ENCODE assay signal across 11 mouse cellular contexts in the genomic region with DNA sequence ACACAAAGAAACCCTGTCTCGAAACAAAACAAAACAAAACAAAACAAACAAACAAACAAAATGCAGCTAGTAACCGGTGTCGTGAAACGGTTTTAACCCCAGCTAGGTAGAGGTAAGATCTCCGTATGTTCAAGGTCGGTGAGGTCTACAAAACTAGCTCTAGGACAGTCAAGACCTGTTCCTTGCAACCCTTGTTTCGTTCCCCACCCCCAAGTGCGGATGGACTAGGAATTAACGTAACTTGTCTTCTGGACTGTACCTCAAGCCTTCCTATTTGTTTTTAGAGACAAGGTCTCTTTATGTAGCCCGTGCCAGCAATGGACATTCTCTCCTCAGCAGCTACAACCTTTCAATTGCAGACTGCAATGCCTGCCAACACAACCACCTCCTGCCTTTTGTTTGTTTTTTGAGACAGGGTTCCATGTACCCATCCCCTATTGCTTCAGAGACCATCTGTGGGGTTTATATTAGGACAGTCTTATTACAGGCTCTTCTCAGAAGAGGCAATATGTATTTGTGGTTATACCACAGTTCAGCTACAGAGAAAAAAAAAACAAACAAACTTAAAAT. TPM values are rescaled to one million over a fixed set of nuclear protein-coding genes. Genes with fewer than 3 reads are reported as not detected.
DNase-seq lines count a peak whose midpoint lies in the region; ATAC-seq and TF ChIP-seq lines count a peak whose summit lies in the region.
"Had no signal": no experiment of that assay in that cellular context is flagged by ENCODE, and none has a peak within 500 bp of the region (broad histone marks: within the 10 kb centered on the region; RNA-seq: fewer than 3 reads in every experiment).

No protein-coding gene starts in this region.

- H3K27ac ChIP-seq in liver, adult 2 months (replicated peaks; ENCODE audit: insufficient read depth, low read depth, low read length) = peak overlapping the region; percentile 92
- H3K27ac ChIP-seq in heart, postnatal 0 days (ENCODE audit: low read depth) = peak overlapping the region; percentile 96
- H3K27ac ChIP-seq: neural tube, embryonic 12.5 days had no signal

- peak overlapping the region; percentile 73; the same call in 1 of the 2 replicates for H3K9ac ChIP-seq in liver, adult 2 months (ENCODE audit: low read depth, low read length)
- H3K9ac ChIP-seq in heart, postnatal 0 days (replicated peaks; ENCODE audit: low read depth, low read length) = no peak overlapping the region

- no peaks in the 10 kb centered on the region for H3K79me2 ChIP-seq in liver, adult 2 months (ENCODE audit: control insufficient read depth, insufficient read depth, low read length)
- no peaks in the 10 kb centered on the region for H3K79me2 ChIP-seq in myocyte (ENCODE audit: control insufficient read depth, insufficient read depth)

- no peaks in the 10 kb centered on the region for H3K9me3 ChIP-seq in heart, postnatal 0 days (replicated peaks; ENCODE audit: control insufficient read depth, low read length)
- H3K9me3 ChIP-seq: neural tube, embryonic 12.5 days had no signal

- peak; percentile 23 for DNase-seq in cerebellum, adult 9-11 months
- no peak for DNase-seq in cerebellum, adult 9-10 months
- peak; percentile 85 for DNase-seq in liver, adult 2 months (ENCODE audit: extremely low read depth, low read depth, low spot score)
- no peak for DNase-seq in liver
- no peak for DNase-seq in heart, postnatal 0 days (ENCODE audit: low spot score)
- no peak for DNase-seq in yolk sac, embryonic 10.5 days (ENCODE audit: low spot score)
- DNase-seq: gastrocnemius, postnatal 10 days had no signal

- 0 out of 2 replicates have a peak overlapping the region, but pooled peaks have one; percentile 11 for H3K4me3 ChIP-seq in liver, adult 2 months (ENCODE audit: insufficient read depth, low read depth, low read length)
- H3K4me3 ChIP-seq in heart, postnatal 0 days (ENCODE audit: low read depth, low read length) = no peak overlapping the region
- H3K4me3 ChIP-seq in myocyte = peak overlapping the region; percentile 44

- no peak overlapping the region for H3ac ChIP-seq in myocyte (ENCODE audit: control insufficient read depth, insufficient read length)

- peak overlapping the region; percentile 68; the same call in 1 of the 2 replicates for H3K4me2 ChIP-seq in heart, postnatal 0 days (ENCODE audit: low read depth, low read length)
- peak overlapping the region; percentile 89 for H3K4me2 ChIP-seq in myocyte (ENCODE audit: low read depth)

- WGBS in liver, adult 2 months = 32% methylated on average over 10 of the region's 10 CpGs
- 84% methylated on average over 10 of the region's 10 CpGs for WGBS in heart, postnatal 0 days

- no peaks in the 10 kb centered on the region for H3K27me3 ChIP-seq in liver, adult 2 months (ENCODE audit: control insufficient read depth, insufficient read depth, low read length)
- H3K27me3 ChIP-seq in heart, postnatal 0 days (ENCODE audit: control insufficient read depth, insufficient read depth, low read length) = no peaks in the 10 kb centered on the region
- H3K27me3 ChIP-seq in myocyte (ENCODE audit: control insufficient read depth, insufficient read depth, insufficient read length) = no peaks in the 10 kb centered on the region
- H3K27me3 ChIP-seq: neural tube, embryonic 12.5 days had no signal

- peaks cover 17% of the 10 kb centered on the region for H3K4me1 ChIP-seq in liver, adult 2 months (ENCODE audit: control insufficient read depth, insufficient read depth, low read length)
- H3K4me1 ChIP-seq in heart, postnatal 0 days (ENCODE audit: control insufficient read depth, insufficient read depth) = peaks cover 4% of the 10 kb centered on the region

- TF ChIP-seq EP300 in heart, postnatal 0 days (IDR thresholded peaks at IDR 0.05; ENCODE audit: low read depth) = no peak

- TF ChIP-seq POLR2A in liver, adult 2 months (IDR thresholded peaks at IDR 0.05; ENCODE audit: extremely low read depth, insufficient read depth, low read length) = no peak
- TF ChIP-seq POLR2A in myocyte (IDR thresholded peaks at IDR 0.05; ENCODE audit: insufficient read length, low read depth) = no peak

- TF ChIP-seq CTCF in liver, adult 2 months (IDR thresholded peaks at IDR 0.05; ENCODE audit: low read depth, low read length) = no peak
- TF ChIP-seq CTCF in heart, postnatal 0 days (IDR thresholded peaks at IDR 0.05; ENCODE audit: low read depth) = no peak

- no peaks in the 10 kb centered on the region for H3K36me3 ChIP-seq in liver, adult 2 months (ENCODE audit: control insufficient read depth, insufficient read depth, low read length)
- no peaks in the 10 kb centered on the region for H3K36me3 ChIP-seq in heart, postnatal 0 days (replicated peaks; ENCODE audit: control insufficient read depth, insufficient read depth, low read length)
- H3K36me3 ChIP-seq in myocyte (ENCODE audit: control insufficient read depth, insufficient read depth) = no peaks in the 10 kb centered on the region
- H3K36me3 ChIP-seq: neural tube, embryonic 12.5 days had no signal

- ATAC-seq in heart, postnatal 0 days (ENCODE audit: insufficient read depth, low read depth) = no peak
- ATAC-seq in CD4-positive, CD25-positive, alpha-beta regulatory T cell, adult 4 months = no peak

TF ChIP-seq in myocyte, 11 proteins besides CTCF, POLR2A, EP300 and RAD21:
- TF ChIP-seq MYOD1 (IDR thresholded peaks at IDR 0.05; ENCODE audit: control insufficient read depth in 1 of 3, insufficient read length in 2 of 3, low read depth in 2 of 3) (no peak), POLR2AphosphoS2 (IDR thresholded peaks at IDR 0.05; ENCODE audit: insufficient read length, low read depth) (no peak), REST (IDR thresholded peaks at IDR 0.05; ENCODE audit: insufficient read depth, insufficient read length) (no peak), MAX (IDR thresholded peaks at IDR 0.05; ENCODE audit: low read depth) (no peak), TCF3 (IDR thresholded peaks at IDR 0.05; ENCODE audit: insufficient read length, low read depth) (no peak), USF1 (IDR thresholded peaks at IDR 0.05; ENCODE audit: low read depth) (no peak), CEBPB (IDR thresholded peaks at IDR 0.05; ENCODE audit: insufficient read depth, poor library complexity, severe bottlenecking) (0 out of 2 replicates have a peak, but pooled peaks have one; percentile 26), MYOG (IDR thresholded peaks at IDR 0.05; ENCODE audit: control insufficient read depth in 1 of 3, insufficient read depth in 1 of 3, insufficient read length in 2 of 3, low read depth in 2 of 3) (no peak)

RNA-seq across cellular contexts. Expression of gene Sp1, which starts 5.4 kb away (rescaled TPM):
- total RNA-seq in liver, adult 2 months (2014; rRNA removed) = 16.7 and 18.2 TPM in 2 replicates
- polyA plus RNA-seq in liver, adult 2 months (2012; rRNA removed) = 7.3 and 7.6 TPM in 2 replicates
- total RNA-seq in heart, postnatal 0 days (2014; rRNA removed; ENCODE audit: low replicate concordance) = 32.1 and 32.6 TPM in 2 replicates
- 3.0 and 3.1 TPM in 2 replicates for polyA plus RNA-seq in heart, postnatal 0 days (2015; fragmentation: Nextera tagmentation; extraction: Ambion mirVana)
- polyA plus RNA-seq in myocyte (2012; fragmentation: generic; extraction: Trizol) = 11.7 TPM
- polyA plus RNA-seq in CD4-positive, CD25-positive, alpha-beta regulatory T cell, adult 4 months (2017; shearing (Covaris generic)) = 10 to 100 TPM; 19.0 to 22.2 TPM

RNA-seq across cellular contexts. Expression of gene Sp7, which starts 33.6 kb away (rescaled TPM):
- total RNA-seq in liver, adult 2 months (2014; rRNA removed) = not detected in 2 replicates
- not detected in 2 replicates for polyA plus RNA-seq in liver, adult 2 months (2012; rRNA removed)
- total RNA-seq in heart, postnatal 0 days (2014; rRNA removed; ENCODE audit: low replicate concordance) = not detected in 2 replicates
- not detected in 2 replicates for polyA plus RNA-seq in heart, postnatal 0 days (2015; fragmentation: Nextera tagmentation; extraction: Ambion mirVana)
- polyA plus RNA-seq in myocyte (2012; fragmentation: generic; extraction: Trizol) = 0.24 TPM
- polyA plus RNA-seq in CD4-positive, CD25-positive, alpha-beta regulatory T cell, adult 4 months (2017; shearing (Covaris generic)) = not detected
- total RNA-seq: common myeloid progenitor, adult 5-6 weeks had no signal

RNA-seq across cellular contexts. Expression of gene Amhr2, which starts 44.6 kb away (rescaled TPM):
- 0.07 and 0.09 TPM in 2 replicates for total RNA-seq in liver, adult 2 months (2014; rRNA removed)
- 0.40 and 0.49 TPM in 2 replicates for polyA plus RNA-seq in liver, adult 2 months (2012; rRNA removed)
- total RNA-seq in heart, postnatal 0 days (2014; rRNA removed; ENCODE audit: low replicate concordance) = 0.19 and 0.81 TPM in 2 replicates
- polyA plus RNA-seq in heart, postnatal 0 days (2015; fragmentation: Nextera tagmentation; extraction: Ambion mirVana) = 0.75 and 1.9 TPM in 2 replicates
- 0.32 TPM for polyA plus RNA-seq in myocyte (2012; fragmentation: generic; extraction: Trizol)
- under 1 TPM; 0.63 to 0.71 TPM for polyA plus RNA-seq in CD4-positive, CD25-positive, alpha-beta regulatory T cell, adult 4 months (2017; shearing (Covaris generic))
- total RNA-seq: common myeloid progenitor, adult 5-6 weeks had no signal

RNA-seq across cellular contexts. Expression of gene Aaas, which starts 50.0 kb away (rescaled TPM):
- total RNA-seq in liver, adult 2 months (2014; rRNA removed) = 4.0 and 8.3 TPM in 2 replicates
- polyA plus RNA-seq in liver, adult 2 months (2012; rRNA removed) = 18.9 and 24.0 TPM in 2 replicates
- total RNA-seq in heart, postnatal 0 days (2014; rRNA removed; ENCODE audit: low replicate concordance) = 25.9 and 59.6 TPM in 2 replicates
- 18.8 and 20.4 TPM in 2 replicates for polyA plus RNA-seq in heart, postnatal 0 days (2015; fragmentation: Nextera tagmentation; extraction: Ambion mirVana)
- polyA plus RNA-seq in myocyte (2012; fragmentation: generic; extraction: Trizol) = 57.5 TPM
- polyA plus RNA-seq in CD4-positive, CD25-positive, alpha-beta regulatory T cell, adult 4 months (2017; shearing (Covaris generic)) = 10 to 100 TPM; 41.7 to 63.7 TPM

RNA-seq across cellular contexts. Expression of gene Prr13, which starts 58.3 kb away (rescaled TPM):
- total RNA-seq in liver, adult 2 months (2014; rRNA removed) = 7.3 and 11.1 TPM in 2 replicates
- polyA plus RNA-seq in liver, adult 2 months (2012; rRNA removed) = 93.4 and 98.3 TPM in 2 replicates
- 16.8 and 25.7 TPM in 2 replicates for total RNA-seq in heart, postnatal 0 days (2014; rRNA removed; ENCODE audit: low replicate concordance)
- polyA plus RNA-seq in heart, postnatal 0 days (2015; fragmentation: Nextera tagmentation; extraction: Ambion mirVana) = 71.4 and 73.4 TPM in 2 replicates
- 92.9 TPM for polyA plus RNA-seq in myocyte (2012; fragmentation: generic; extraction: Trizol)
- 1,000 to 10,000 TPM; 1,029 to 1,286 TPM for polyA plus RNA-seq in CD4-positive, CD25-positive, alpha-beta regulatory T cell, adult 4 months (2017; shearing (Covaris generic))

Comparison
In these comparisons a context has a peak if more than half of its experiments do, and no peak if none do; other contexts are left out.
1. DNase-seq: peak in cerebellum, adult 9-11 months (single experiment) and liver, adult 2 months (single experiment); none in cerebellum, adult 9-10 months (single experiment), liver (single experiment), heart, postnatal 0 days (single experiment) and yolk sac, embryonic 10.5 days (single experiment).